Mouse (Mus musculus): Measurements from ENCODE around the gene St6galnac6. TPM values are rescaled to one million over a fixed set of nuclear protein-coding genes. Genes with fewer than 3 reads are reported as not detected.
A peak's percentile ranks its signal among the peaks of the same experiment; 100 is the strongest.

Gene St6galnac6
- polyA plus RNA-seq, 1 experiment from 2014 or later: 7.5 TPM

DNA sequence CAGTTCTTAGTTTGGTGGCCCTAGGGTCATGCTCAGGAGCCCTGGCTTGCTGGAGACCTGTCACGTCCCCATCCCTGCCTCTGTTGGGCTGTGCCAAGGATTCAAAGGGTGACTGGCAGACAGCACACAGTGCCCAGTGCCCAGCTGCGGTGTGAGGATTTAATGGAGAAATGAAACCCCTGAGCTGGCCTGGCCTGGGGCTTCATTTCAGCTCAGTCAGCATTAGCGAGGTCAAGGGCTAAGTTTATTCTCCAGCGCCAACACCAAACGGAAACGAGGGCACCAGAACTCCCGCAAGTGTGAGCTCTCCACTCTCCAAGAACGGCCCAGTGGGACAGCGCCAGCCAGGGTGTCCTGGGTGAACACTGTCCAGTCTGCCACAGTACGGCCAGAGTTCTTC is 9.3 kb upstream of the St6galnac6 start:
- no peak overlapping the region for H3K9ac ChIP-seq (ENCODE audit: low read length)
- H3K9me3 ChIP-seq (ENCODE audit: control insufficient read depth, low read length): no peaks in the 10 kb centered on the region
- no peak overlapping the region for H3K4me2 ChIP-seq (ENCODE audit: low read depth, severe bottlenecking)
- no peaks in the 10 kb centered on the region for H3K27me3 ChIP-seq (ENCODE audit: control insufficient read depth, insufficient read depth, low read length)
- ATAC-seq (ENCODE audit: insufficient number of reproducible peaks, low FRiP score, low TSS enrichment, low read depth) (no peak), DNase-seq (ENCODE audit: low spot score) (no peak)
- 79% methylated on average over 10 of the region's 10 CpGs for WGBS
- H3K27ac ChIP-seq (replicated peaks; ENCODE audit: low read depth, low read length): no peak overlapping the region
- H3K4me1 ChIP-seq (ENCODE audit: control insufficient read depth, insufficient read depth, low read length): peaks cover 9% of the 10 kb centered on the region
- H3K36me3 ChIP-seq (ENCODE audit: control insufficient read depth, insufficient read depth, low read length): no peaks in the 10 kb centered on the region
- no peak overlapping the region for H3K4me3 ChIP-seq (ENCODE audit: low read depth, low read length)

DNA sequence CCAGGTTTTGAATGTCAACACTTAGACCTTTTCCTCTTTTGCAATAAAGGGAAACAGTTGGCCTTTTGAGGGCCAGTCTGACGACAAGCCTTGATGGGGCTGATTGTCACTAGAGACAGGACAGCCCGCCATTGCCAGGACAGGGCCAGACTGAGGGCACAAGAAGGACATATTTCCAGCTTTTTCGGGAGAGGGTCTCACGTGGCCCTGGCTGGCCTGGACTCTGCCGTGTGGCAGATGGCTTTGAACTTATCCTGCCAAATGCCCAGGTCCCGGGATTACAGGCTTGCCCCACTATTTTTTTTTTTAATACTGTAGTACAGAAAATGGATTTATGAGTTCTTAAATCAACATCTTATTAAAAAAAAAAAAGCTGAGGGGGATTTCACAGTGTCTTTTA is 8.3 kb upstream of the St6galnac6 start:
- no peaks in the 10 kb centered on the region for H3K27me3 ChIP-seq (ENCODE audit: control insufficient read depth, insufficient read depth, low read length)
- 77% methylated on average over 6 of the region's 6 CpGs for WGBS
- no peak overlapping the region for H3K4me2 ChIP-seq (ENCODE audit: low read depth, severe bottlenecking)
- H3K9ac ChIP-seq (ENCODE audit: low read length): no peak overlapping the region
- H3K9me3 ChIP-seq (ENCODE audit: control insufficient read depth, low read length): no peaks in the 10 kb centered on the region
- no peak overlapping the region for H3K27ac ChIP-seq (replicated peaks; ENCODE audit: low read depth, low read length)
- H3K4me3 ChIP-seq (ENCODE audit: low read depth, low read length): no peak overlapping the region
- H3K4me1 ChIP-seq (ENCODE audit: control insufficient read depth, insufficient read depth, low read length): peaks cover 9% of the 10 kb centered on the region
- H3K36me3 ChIP-seq (ENCODE audit: control insufficient read depth, insufficient read depth, low read length): peaks cover 2% of the 10 kb centered on the region; the same call in 1 of the 2 replicates
- DNase-seq (ENCODE audit: low spot score) (no peak), ATAC-seq (ENCODE audit: insufficient number of reproducible peaks, low FRiP score, low TSS enrichment, low read depth) (no peak)

GRCm38 (mm10) chr2:32596725-32597124 is 2.8 kb upstream of the St6galnac6 start:
- no peak overlapping the region for H3K4me3 ChIP-seq (ENCODE audit: low read depth, low read length)
- no peak for DNase-seq (ENCODE audit: low spot score)
- no peaks in the 10 kb centered on the region for H3K9me3 ChIP-seq (ENCODE audit: control insufficient read depth, low read length)
- no peak for ATAC-seq (ENCODE audit: insufficient number of reproducible peaks, low FRiP score, low TSS enrichment, low read depth)
- WGBS: 92% methylated on average over 13 of the region's 13 CpGs
- no peaks in the 10 kb centered on the region for H3K4me1 ChIP-seq (ENCODE audit: control insufficient read depth, insufficient read depth, low read length)
- H3K27ac ChIP-seq (replicated peaks; ENCODE audit: low read depth, low read length): no peak overlapping the region
- no peak overlapping the region for H3K4me2 ChIP-seq (ENCODE audit: low read depth, severe bottlenecking)
- H3K36me3 ChIP-seq (ENCODE audit: control insufficient read depth, insufficient read depth, low read length): peaks cover 2% of the 10 kb centered on the region; the same call in 1 of the 2 replicates
- H3K27me3 ChIP-seq (ENCODE audit: control insufficient read depth, insufficient read depth, low read length): no peaks in the 10 kb centered on the region
- H3K9ac ChIP-seq (ENCODE audit: low read length): no peak overlapping the region

DNA sequence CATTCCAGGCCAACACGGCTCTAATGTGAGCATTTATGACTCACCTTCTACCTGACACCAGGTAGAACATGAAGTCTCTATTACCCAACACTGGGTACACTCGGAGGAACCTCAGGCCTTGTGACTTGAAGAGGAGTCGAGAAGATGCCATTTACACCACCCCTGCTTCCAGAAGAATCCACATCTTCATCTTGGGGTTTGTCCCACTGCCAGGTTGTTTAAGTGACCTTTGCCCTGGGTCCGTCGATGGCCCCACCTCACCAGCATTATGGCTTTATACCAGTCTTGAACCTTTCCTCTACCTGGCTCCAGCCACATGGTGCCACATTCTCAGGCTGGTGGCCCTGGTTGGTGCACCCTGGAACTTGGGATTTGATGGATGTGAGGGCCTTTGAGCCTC is 2.3 kb upstream of the St6galnac6 start:
- Histone ChIP-seq H3K36me3 (ENCODE audit: control insufficient read depth, insufficient read depth, low read length) (peaks cover 2% of the 10 kb centered on the region; the same call in 1 of the 2 replicates), H3K4me3 (ENCODE audit: low read depth, low read length) (no peak overlapping the region), H3K4me1 (ENCODE audit: control insufficient read depth, insufficient read depth, low read length) (no peaks in the 10 kb centered on the region), H3K9ac (ENCODE audit: low read length) (no peak overlapping the region), H3K4me2 (ENCODE audit: low read depth, severe bottlenecking) (no peak overlapping the region), H3K27ac (replicated peaks; ENCODE audit: low read depth, low read length) (no peak overlapping the region), H3K9me3 (ENCODE audit: control insufficient read depth, low read length) (no peaks in the 10 kb centered on the region), H3K27me3 (ENCODE audit: control insufficient read depth, insufficient read depth, low read length) (no peaks in the 10 kb centered on the region)
- ATAC-seq (ENCODE audit: insufficient number of reproducible peaks, low FRiP score, low TSS enrichment, low read depth) (no peak), DNase-seq (ENCODE audit: low spot score) (no peak)
- 88% methylated on average over 5 of the region's 5 CpGs for WGBS

GRCm38 (mm10) chr2:32597699-32598098 is 1.8 kb upstream of the St6galnac6 start:
- no peak overlapping the region for H3K4me2 ChIP-seq (ENCODE audit: low read depth, severe bottlenecking)
- WGBS: 85% methylated on average over 5 of the region's 5 CpGs
- DNase-seq (ENCODE audit: low spot score) (no peak), ATAC-seq (ENCODE audit: insufficient number of reproducible peaks, low FRiP score, low TSS enrichment, low read depth) (no peak)
- peaks cover 2% of the 10 kb centered on the region; the same call in 1 of the 2 replicates for H3K36me3 ChIP-seq (ENCODE audit: control insufficient read depth, insufficient read depth, low read length)
- H3K9ac ChIP-seq (ENCODE audit: low read length): no peak overlapping the region
- H3K4me1 ChIP-seq (ENCODE audit: control insufficient read depth, insufficient read depth, low read length): no peaks in the 10 kb centered on the region
- H3K27ac ChIP-seq (replicated peaks; ENCODE audit: low read depth, low read length): no peak overlapping the region
- no peaks in the 10 kb centered on the region for H3K27me3 ChIP-seq (ENCODE audit: control insufficient read depth, insufficient read depth, low read length)
- H3K4me3 ChIP-seq (ENCODE audit: low read depth, low read length): no peak overlapping the region
- no peaks in the 10 kb centered on the region for H3K9me3 ChIP-seq (ENCODE audit: control insufficient read depth, low read length)

- peaks cover 2% of the 10 kb centered on the region; the same call in 1 of the 2 replicates for H3K36me3 ChIP-seq (ENCODE audit: control insufficient read depth, insufficient read depth, low read length)
Observed at GRCm38 (mm10) chr2:32598506-32598905, 1.0 kb upstream of the St6galnac6 start.

DNA sequence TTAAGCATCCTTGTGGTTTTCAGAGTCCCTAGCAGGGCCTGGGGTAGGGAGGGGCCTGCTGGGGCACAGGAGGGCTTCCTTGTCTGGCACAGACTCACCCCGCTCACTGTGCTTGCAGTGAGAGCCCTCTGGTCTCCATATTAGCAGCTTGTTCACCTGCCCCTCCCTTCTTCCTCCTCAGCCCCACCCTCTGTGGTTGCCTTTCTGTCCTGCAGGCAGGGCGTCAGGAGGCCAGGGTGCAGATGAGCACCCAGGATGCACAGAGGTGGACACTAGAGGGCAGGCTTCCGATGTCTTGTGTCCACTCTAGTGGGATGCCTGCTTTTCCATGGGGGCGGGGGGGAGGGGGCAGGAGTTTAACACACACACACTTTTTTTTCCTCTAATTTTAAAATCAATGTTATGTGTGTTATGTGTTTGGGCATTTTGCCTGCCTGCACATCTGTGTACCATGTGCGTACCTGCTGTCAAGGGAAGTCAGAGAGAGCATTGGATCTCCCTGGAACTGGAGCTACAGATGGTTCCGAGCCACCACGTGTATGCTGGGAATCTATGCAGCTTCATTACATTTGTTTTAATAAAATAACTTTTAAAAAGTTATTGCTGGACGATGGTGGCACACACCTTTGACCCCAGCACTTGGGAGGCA is 2.0 kb downstream of the St6galnac6 start:
- Histone ChIP-seq H3K27me3 (ENCODE audit: control insufficient read depth, insufficient read depth, low read length) (no peaks in the 10 kb centered on the region), H3K36me3 (ENCODE audit: control insufficient read depth, insufficient read depth, low read length) (no peaks in the 10 kb centered on the region), H3K4me2 (ENCODE audit: low read depth, severe bottlenecking) (no peak overlapping the region), H3K9ac (ENCODE audit: low read length) (no peak overlapping the region), H3K27ac (replicated peaks; ENCODE audit: low read depth, low read length) (no peak overlapping the region), H3K4me1 (ENCODE audit: control insufficient read depth, insufficient read depth, low read length) (no peaks in the 10 kb centered on the region), H3K4me3 (ENCODE audit: low read depth, low read length) (no peak overlapping the region), H3K9me3 (ENCODE audit: control insufficient read depth, low read length) (no peaks in the 10 kb centered on the region)
- WGBS: 38% methylated on average over 8 of the region's 8 CpGs
- DNase-seq (ENCODE audit: low spot score): peak; percentile 44
- ATAC-seq (ENCODE audit: insufficient number of reproducible peaks, low FRiP score, low TSS enrichment, low read depth): no peak; the same call in 1 of the 2 replicates

More at GRCm38 (mm10) chr2:32598506-32598905, 1.0 kb upstream of the St6galnac6 start:
- 89% methylated on average over 8 of the region's 8 CpGs for WGBS
- no peaks in the 10 kb centered on the region for H3K4me1 ChIP-seq (ENCODE audit: control insufficient read depth, insufficient read depth, low read length)
- no peaks in the 10 kb centered on the region for H3K9me3 ChIP-seq (ENCODE audit: control insufficient read depth, low read length)
- H3K27ac ChIP-seq (replicated peaks; ENCODE audit: low read depth, low read length): no peak overlapping the region
- ATAC-seq (ENCODE audit: insufficient number of reproducible peaks, low FRiP score, low TSS enrichment, low read depth) (no peak), DNase-seq (ENCODE audit: low spot score) (no peak)
- H3K4me2 ChIP-seq (ENCODE audit: low read depth, severe bottlenecking): no peak overlapping the region
- no peak overlapping the region for H3K9ac ChIP-seq (ENCODE audit: low read length)
- no peak overlapping the region for H3K4me3 ChIP-seq (ENCODE audit: low read depth, low read length)
- no peaks in the 10 kb centered on the region for H3K27me3 ChIP-seq (ENCODE audit: control insufficient read depth, insufficient read depth, low read length)

- DNase-seq (ENCODE audit: low spot score) (peak; percentile 97), ATAC-seq (ENCODE audit: insufficient number of reproducible peaks, low FRiP score, low TSS enrichment, low read depth) (0 out of 2 replicates have a peak, but pooled peaks have one; percentile 49)
- peak overlapping the region; percentile 42 for H3K4me2 ChIP-seq (ENCODE audit: low read depth, severe bottlenecking)
- H3K4me3 ChIP-seq (ENCODE audit: low read depth, low read length): peak overlapping the region; percentile 24
- H3K27ac ChIP-seq (replicated peaks; ENCODE audit: low read depth, low read length): no peak overlapping the region; the same call in 1 of the 2 replicates
- H3K27me3 ChIP-seq (ENCODE audit: control insufficient read depth, insufficient read depth, low read length): no peaks in the 10 kb centered on the region
- no peaks in the 10 kb centered on the region for H3K36me3 ChIP-seq (ENCODE audit: control insufficient read depth, insufficient read depth, low read length)
- under 1% methylated on average over 11 of the region's 11 CpGs for WGBS
- peaks cover 4% of the 10 kb centered on the region; the same call in 1 of the 2 replicates for H3K4me1 ChIP-seq (ENCODE audit: control insufficient read depth, insufficient read depth, low read length)
- 0 out of 2 replicates have a peak overlapping the region, but pooled peaks have one; percentile 18 for H3K9ac ChIP-seq (ENCODE audit: low read length)
- no peaks in the 10 kb centered on the region for H3K9me3 ChIP-seq (ENCODE audit: control insufficient read depth, low read length)
Observed at GRCm38 (mm10) chr2:32602600-32603054, 3.1 kb downstream of the St6galnac6 start.
